Mouse (Mus musculus): ENCODE measurements around the gene Maob. TPM values are rescaled to one million over a fixed set of nuclear protein-coding genes. Genes with fewer than 3 reads are reported as not detected.

Maob gene
- not detected in 2 replicates for polyA plus RNA-seq (2012)

DNA sequence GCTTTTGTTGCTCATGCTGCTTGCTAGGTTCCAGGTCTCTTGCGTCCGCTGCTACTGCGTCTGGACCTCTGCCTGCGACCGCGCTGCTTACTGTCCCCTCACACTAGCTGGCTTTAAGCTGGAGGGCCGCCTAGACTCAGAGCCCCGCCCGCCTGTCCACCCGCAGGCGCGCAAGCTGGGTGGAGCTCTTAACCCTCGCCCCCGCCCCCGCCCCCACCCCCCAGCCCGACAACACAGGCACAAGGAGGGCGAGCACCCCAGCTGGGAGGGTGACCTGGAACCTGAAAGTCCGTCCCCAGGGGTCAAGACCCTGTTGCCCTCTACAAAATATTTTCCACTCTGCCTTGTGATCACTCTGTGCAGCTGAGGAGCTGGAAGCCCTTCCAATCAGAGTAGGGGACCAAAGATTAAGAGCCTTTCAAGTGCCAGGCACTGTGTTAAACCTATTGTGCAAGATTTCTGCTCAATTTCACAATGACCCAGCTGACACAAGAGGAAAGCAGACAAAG, at the start of gene Maob:
Maob (minus strand) TSS at position 106 of the 509 bp plus-strand sequence.
- TF ChIP-seq GATA1 (IDR thresholded peaks at IDR 0.05; ENCODE audit: low read length), result no peak

DNA sequence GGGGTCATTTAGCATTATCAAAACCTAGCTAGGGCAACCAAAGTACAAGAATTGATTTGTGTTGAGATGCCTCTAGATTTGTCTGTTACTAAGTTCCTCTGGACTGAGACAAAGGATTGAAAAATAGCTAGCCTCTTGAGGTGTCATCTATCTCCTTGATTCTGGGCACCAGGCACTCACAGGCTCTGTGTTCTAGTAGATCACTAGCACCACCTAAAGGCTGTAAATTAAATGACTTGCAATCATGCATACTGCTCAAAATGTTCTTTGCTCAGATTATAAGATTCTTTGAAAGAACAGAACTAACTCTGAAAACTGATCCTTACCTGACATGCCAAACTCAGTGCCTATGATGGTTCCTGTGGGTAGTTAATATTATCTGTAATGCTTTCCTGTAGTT, 43.1 kb upstream of the Maob start:
- TF ChIP-seq GATA1 (IDR thresholded peaks at IDR 0.05; ENCODE audit: low read length), result no peak

DNA sequence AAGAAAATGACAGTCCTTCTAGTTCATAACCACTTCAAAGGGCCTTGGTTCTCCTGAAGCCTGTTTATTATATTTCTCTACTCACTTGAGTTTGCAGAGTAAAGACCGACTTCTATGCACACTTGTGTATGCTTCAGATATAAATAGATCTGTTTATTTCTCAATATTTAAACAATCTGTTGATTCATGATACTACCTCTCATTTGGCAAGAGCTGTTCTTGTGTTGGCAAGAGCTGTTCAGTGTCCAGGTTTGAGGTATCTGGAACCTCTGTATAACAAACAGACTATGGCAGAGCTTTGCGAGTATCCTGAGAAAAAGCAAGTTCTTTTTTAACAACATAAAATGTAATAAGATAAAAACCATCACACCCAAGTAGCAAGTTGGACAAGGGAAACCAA, 28.9 kb upstream of the Maob start:
- TF ChIP-seq GATA1 (IDR thresholded peaks at IDR 0.05; ENCODE audit: low read length), result no peak

DNA sequence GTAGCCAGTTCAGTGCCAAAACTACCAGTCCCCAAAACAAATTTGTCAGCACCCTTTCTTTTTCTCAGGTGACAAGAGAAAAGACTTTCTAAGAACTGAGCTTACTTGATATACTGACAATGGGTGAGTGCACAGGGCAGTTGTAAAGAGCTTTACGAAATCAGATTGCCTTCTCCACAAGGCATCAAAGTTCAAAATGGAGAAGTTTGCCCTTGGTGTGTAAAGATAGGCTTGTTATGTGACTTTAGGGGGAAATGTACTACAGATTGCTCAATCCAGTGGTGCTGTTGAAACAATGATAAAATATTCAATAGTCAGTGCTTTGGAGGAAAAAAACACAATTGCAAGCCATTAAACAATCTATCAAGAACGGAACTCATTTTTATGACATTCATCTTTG, 24.3 kb upstream of the Maob start:
- TF ChIP-seq GATA1 (IDR thresholded peaks at IDR 0.05; ENCODE audit: low read length), result no peak

DNA sequence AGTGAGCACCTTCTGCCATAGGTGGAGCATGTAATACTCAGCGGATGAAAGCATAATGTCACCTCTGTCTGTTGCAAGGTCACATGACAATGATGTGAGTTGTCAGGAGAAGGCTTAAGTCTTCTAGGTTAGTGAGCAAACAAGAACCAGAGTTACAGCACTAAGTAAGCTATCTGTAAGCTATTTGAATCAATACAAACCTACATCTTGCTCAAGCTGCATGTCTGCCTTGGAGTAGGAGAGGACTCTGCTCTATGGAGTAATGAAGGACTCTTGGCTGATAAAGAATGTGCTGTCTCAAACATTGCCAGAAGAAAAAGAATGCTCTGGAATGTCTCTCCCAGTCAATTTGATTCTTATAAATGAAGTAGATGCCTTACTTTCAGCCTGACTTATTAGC, 20.1 kb upstream of the Maob start:
- TF ChIP-seq GATA1 (IDR thresholded peaks at IDR 0.05; ENCODE audit: low read length), result no peak

DNA sequence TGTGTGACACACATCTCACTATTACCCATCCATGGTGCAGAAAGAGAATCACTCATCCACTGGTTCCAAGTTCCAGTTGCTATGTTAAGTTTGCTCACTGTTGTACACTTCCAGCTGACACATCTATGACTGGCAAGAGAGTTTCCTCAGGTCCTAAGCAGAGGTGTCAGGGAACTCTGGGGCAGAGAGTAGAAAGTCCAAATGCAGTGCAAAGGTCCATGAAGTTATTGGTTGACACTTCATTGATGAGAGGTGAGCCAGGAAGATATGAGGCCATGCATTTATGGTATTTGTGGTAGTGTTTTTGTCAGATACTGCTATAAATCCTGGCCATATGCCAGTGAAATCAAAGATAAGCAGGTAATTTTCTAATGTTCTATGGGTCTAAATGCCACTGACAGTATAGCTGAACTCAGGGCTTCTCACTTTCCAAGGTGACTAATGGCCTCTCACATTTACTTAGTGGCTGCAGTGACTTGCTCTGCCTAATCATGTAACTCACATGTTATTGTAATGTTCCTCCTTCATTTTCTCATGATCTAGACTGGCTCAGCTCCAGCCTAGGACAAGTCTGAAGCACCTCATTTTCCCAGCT, 19.4 kb upstream of the Maob start:
- no peak for TF ChIP-seq GATA1 (IDR thresholded peaks at IDR 0.05; ENCODE audit: low read length)

DNA sequence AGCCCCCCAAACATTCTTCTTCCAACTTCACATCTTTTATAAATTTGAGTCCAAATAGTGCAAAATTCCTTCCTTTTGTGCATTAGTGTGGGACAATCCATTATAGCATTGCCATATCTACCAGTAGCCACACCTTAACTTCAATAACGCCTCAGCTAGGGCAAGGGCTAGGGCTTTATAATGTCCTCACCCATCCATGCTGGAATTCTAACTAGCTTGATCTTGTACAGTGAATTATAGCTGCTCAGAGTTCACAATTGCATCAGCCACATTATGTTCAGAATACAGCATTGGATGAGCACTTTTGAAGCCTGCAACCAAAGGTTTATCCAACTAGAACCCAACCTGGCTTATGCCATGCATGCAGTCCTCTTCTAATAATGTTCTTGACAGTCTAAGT, 8.9 kb upstream of the Maob start:
- no peak for TF ChIP-seq GATA1 (IDR thresholded peaks at IDR 0.05; ENCODE audit: low read length)

DNA sequence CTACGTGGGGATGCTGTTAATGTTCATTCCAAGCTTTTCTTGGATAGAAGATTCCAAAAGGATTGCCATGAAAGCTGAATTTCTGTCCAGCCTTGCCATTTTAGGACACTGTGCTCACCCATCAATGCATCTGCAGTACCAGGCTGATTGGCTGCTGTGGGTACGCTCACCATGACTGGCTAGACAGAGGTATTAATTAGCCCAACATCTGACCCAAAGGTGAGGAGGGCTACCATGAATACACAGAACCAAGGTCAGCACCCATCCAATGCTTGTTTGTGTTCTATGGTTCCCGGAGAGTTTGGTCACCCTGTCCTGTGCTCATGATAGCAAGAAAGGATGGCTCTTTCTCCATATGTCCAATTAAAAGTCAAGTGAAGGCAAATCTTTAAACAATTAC, 1.2 kb downstream of the Maob start:
- TF ChIP-seq GATA1 (IDR thresholded peaks at IDR 0.05; ENCODE audit: low read length), result no peak

DNA sequence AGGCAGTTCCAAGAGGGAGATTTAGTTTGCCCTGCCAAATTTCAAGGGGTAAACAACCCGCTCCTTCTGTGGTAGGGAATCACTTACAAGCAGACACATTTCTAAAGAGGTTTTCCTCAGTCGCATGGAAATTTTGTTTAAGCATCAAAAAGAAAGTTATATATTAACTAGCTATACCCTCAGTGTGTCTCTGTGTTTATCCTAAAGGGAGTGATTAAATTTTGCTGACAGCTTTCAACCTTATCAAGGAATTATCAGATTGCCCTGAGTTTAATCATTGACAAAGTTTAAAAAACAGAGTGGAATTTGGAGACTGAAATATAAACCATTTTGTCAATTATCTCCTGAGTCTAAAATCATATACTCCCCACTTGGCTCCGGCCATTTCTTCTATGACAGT, 5.1 kb downstream of the Maob start:
- TF ChIP-seq GATA1 (IDR thresholded peaks at IDR 0.05; ENCODE audit: low read length), result no peak

DNA sequence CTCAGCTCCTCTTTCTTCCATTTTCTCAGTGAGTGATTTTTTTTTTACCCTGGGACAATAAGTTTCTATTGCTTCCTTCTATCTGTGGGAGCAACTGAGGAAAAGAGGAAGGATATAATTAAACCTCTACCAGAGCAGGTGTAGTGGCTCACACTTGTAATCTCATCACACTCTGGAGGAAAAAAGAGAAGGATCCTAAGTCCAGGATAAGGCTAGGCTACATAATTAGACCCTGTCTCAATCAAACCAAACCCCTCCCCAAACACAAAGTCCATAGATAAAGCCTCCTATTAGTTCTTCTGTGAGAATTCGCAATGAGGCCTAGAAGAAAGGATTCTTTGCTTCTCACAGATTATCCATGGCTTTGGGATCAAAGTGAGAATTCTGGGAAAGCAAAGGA, 49.7 kb downstream of the Maob start:
- TF ChIP-seq GATA1 (IDR thresholded peaks at IDR 0.05; ENCODE audit: low read length), result no peak

DNA sequence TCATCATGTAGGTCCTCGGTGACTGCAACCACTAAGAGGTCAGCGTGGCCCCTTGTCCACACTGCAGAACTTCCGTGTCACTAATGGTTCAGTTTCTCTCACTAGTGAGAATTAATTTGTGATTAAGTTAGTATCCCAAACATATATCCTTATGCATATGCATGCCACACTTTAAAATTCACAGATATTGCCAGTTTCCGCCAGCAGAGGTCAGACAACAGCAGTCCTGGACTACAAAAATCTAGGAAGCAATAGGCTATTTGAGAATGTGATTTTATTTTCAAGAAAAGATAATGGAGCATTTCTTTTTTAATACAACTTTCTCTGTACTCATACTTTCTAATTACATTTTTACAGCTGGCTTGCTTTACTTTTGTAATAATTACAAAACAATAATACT, 51.0 kb downstream of the Maob start:
- TF ChIP-seq GATA1 (IDR thresholded peaks at IDR 0.05; ENCODE audit: low read length), result no peak

DNA sequence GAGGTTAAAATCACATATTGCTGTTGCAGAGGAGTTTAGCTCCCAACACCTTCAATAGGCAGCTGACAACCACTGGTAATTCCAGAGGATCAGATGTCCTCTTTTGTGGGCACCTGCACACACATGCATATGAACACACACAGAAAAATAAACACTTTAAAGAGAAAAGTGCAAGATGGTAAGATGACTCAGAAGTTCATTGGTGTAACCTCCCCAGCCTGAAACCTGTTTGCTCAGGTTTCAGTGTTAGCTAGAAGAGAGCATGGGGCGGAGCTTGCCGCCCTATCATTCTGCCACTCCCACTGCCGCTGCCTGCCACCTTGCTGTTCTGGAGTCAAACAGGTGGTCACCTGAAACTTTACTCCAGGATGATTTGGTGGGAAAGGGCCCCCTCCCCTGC, 55.7 kb downstream of the Maob start:
- TF ChIP-seq GATA1 (IDR thresholded peaks at IDR 0.05; ENCODE audit: low read length), result no peak

DNA sequence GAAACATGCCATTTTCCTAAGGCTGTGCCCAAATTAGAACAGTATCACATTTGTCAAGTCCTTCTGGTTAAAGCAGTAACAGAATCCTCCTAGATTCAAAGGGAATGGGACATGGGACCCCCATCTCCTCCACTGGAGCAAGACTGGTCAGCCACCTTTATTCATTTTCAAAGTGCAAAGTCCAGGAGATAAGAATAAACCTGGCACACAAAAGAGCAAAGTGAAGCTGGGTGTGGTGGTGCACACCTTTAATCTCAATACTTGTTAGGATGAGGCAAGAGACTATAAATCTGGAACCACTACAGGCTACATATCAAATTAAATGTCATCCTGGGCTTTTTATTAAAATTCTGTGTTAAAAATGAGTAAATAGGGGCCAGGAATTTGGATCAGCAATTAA, 62.4 kb downstream of the Maob start:
- no peak for TF ChIP-seq GATA1 (IDR thresholded peaks at IDR 0.05; ENCODE audit: low read length)

DNA sequence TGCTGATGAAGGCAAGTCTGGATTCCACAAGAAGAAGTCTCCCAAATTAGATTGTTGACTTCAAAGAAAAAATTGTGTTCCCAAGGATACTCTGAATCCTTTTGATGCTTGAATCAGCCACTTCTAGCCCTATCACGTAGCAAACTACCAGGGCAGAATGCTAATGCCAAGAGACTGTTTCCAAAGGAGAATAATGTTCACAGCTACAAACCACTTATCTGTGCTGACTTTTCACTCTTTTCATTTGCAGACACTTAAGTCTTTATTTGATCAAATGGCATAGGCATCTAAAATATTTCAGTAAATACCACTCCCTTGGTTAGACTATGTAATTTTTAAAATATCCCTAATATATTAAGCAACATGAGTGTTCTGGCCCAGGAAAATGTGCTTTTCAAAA, 68.2 kb downstream of the Maob start:
- no peak for TF ChIP-seq GATA1 (IDR thresholded peaks at IDR 0.05; ENCODE audit: low read length)

DNA sequence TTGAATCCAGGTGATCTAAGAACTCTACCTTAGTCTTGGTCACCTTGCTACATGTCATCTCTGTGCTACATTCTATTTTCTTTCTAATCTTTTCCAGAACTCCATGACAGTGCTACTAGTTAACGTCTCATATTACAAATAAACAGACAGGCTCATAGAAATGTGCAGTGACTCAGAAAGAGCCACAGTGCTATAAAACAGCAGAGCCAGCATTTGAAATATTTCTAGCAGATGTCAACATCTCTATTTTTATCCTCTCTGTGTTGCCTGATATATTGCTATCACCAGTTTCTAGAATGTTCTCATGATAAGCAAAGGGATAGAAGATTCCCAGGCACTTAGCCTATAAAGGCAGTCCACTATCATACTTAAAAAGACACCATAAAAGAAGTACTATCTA, 103.1 kb downstream of the Maob start:
- TF ChIP-seq GATA1 (IDR thresholded peaks at IDR 0.05; ENCODE audit: low read length), result no peak

DNA sequence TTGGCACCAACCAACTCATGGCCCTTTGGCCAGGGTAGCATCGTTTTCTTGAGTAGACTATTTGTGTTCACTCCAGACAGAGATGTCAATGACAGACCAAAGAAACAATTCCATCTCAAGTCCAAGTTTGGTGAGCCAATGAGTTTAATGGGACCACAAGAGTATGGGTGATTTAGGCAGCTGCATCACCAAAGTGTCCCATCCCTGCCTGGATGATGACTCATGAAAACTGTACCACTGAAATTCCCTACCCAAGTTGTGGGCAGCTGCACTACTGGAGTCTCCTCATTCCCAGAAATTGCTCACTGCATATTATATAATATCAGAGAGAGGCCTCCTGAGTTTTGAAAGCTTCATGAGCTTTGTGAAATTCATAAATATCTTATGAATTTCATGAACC, 111.1 kb downstream of the Maob start:
- TF ChIP-seq GATA1 (IDR thresholded peaks at IDR 0.05; ENCODE audit: low read length), result no peak

Other genes with a start within 250 kb of the Maob start
- 0.36 and 0.48 TPM in 2 replicates for gene Maoa, start 197.7 kb downstream of the Maob start, polyA plus RNA-seq (2012)
- not detected in 2 replicates for gene Ndp, start 94.4 kb upstream of the Maob start, polyA plus RNA-seq (2012)